ENCODE assay signal across 13 mouse cellular contexts in the genomic region with DNA sequence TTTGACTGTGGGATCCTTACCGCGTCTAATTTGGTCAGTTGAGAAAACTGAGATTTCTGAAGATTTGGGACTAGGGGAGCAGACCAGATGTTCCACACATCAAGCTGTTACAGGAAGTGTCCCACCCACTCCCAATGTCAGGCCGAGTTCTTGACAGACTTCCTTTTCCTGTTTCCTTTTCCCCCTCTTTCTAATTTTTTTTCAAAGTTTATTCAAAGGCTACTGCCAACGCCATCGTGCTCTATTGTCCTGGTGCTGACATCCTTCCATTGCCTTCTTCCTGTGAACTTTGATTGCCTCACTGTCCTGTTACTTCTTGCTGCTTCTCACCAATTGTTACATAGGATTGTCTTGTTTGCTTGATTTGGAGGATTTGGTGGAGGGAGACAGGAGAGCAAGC. TPM values are rescaled to one million over a fixed set of nuclear protein-coding genes. Genes with fewer than 3 reads are reported as not detected.
A peak's percentile ranks its signal among the peaks of the same experiment; 100 is the strongest.
DNase-seq lines count a peak whose midpoint lies in the region; ATAC-seq and TF ChIP-seq lines count a peak whose summit lies in the region.
"Had no signal": no experiment of that assay in that cellular context is flagged by ENCODE, and none has a peak within 500 bp of the region (broad histone marks: within the 10 kb centered on the region; RNA-seq: fewer than 3 reads in every experiment).

No protein-coding gene starts in this region.

- no peak for TF ChIP-seq CTCF in heart, postnatal 0 days (IDR thresholded peaks at IDR 0.05; ENCODE audit: low read depth)

- no peak overlapping the region for H3K4me2 ChIP-seq in kidney, embryonic 14.5 days (replicated peaks; ENCODE audit: low read depth, low read length)
- H3K4me2 ChIP-seq in heart, postnatal 0 days (ENCODE audit: low read depth, low read length), result no peak overlapping the region; the same call in 1 of the 2 replicates
- no peak overlapping the region for H3K4me2 ChIP-seq in intestine, embryonic 16.5 days (ENCODE audit: low read depth, low read length)
- H3K4me2 ChIP-seq: forebrain, embryonic 12.5 days; hindbrain, embryonic 12.5 days had no signal

- peak; percentile 30 for DNase-seq in kidney, adult 11 months
- DNase-seq in heart, postnatal 0 days (ENCODE audit: low spot score), result peak; percentile 42
- peak; percentile 51 for DNase-seq in kidney, postnatal 14 days
- peak; percentile 16 for DNase-seq in naive thymus-derived CD4-positive, alpha-beta T cell, adult 2 months (ENCODE audit: low read depth)
- DNase-seq in cerebellum, adult 9-11 months, result no peak
- DNase-seq: liver; right cerebral cortex, postnatal 14 days; thymus, postnatal 25 days had no signal

- H3K9me3 ChIP-seq in kidney, embryonic 14.5 days (ENCODE audit: control insufficient read depth, low read length), result no peaks in the 10 kb centered on the region
- H3K9me3 ChIP-seq in heart, postnatal 0 days (replicated peaks; ENCODE audit: control insufficient read depth, low read length), result no peaks in the 10 kb centered on the region
- H3K9me3 ChIP-seq in intestine, embryonic 16.5 days (ENCODE audit: control insufficient read depth, low read length), result no peaks in the 10 kb centered on the region
- H3K9me3 ChIP-seq: forebrain, embryonic 12.5 days; hindbrain, embryonic 12.5 days had no signal

- no peak overlapping the region for H3K27ac ChIP-seq in kidney, embryonic 14.5 days (ENCODE audit: low read depth, low read length)
- H3K27ac ChIP-seq in heart, postnatal 0 days (ENCODE audit: low read depth), result peak overlapping the region; percentile 79
- H3K27ac ChIP-seq in intestine, embryonic 16.5 days (ENCODE audit: low read length), result no peak overlapping the region
- H3K27ac ChIP-seq: forebrain, embryonic 12.5 days; hindbrain, embryonic 12.5 days had no signal

- no peak overlapping the region for H3K4me3 ChIP-seq in kidney, embryonic 14.5 days (ENCODE audit: low read length)
- no peak overlapping the region for H3K4me3 ChIP-seq in heart, postnatal 0 days (ENCODE audit: low read depth, low read length)
- H3K4me3 ChIP-seq in intestine, embryonic 16.5 days (ENCODE audit: low read length), result no peak overlapping the region
- H3K4me3 ChIP-seq: forebrain, embryonic 12.5 days; hindbrain, embryonic 12.5 days had no signal

- no peaks in the 10 kb centered on the region for H3K27me3 ChIP-seq in kidney, embryonic 14.5 days (ENCODE audit: control insufficient read depth, insufficient read depth, low read length)
- H3K27me3 ChIP-seq in heart, postnatal 0 days (ENCODE audit: control insufficient read depth, insufficient read depth, low read length), result no peaks in the 10 kb centered on the region
- no peaks in the 10 kb centered on the region for H3K27me3 ChIP-seq in intestine, embryonic 16.5 days (replicated peaks; ENCODE audit: control insufficient read depth, insufficient read depth, low read length)
- H3K27me3 ChIP-seq: forebrain, embryonic 12.5 days; hindbrain, embryonic 12.5 days had no signal

- WGBS in kidney, embryonic 14.5 days, result 64% methylated on average over 5 of the region's 5 CpGs
- WGBS in heart, postnatal 0 days, result 50% methylated on average over 5 of the region's 5 CpGs
- 60% methylated on average over 5 of the region's 5 CpGs for WGBS in intestine, embryonic 16.5 days

- H3K9ac ChIP-seq in kidney, embryonic 14.5 days (ENCODE audit: low read depth, low read length), result no peak overlapping the region
- H3K9ac ChIP-seq in heart, postnatal 0 days (replicated peaks; ENCODE audit: low read depth, low read length), result no peak overlapping the region
- H3K9ac ChIP-seq in intestine, embryonic 16.5 days (ENCODE audit: low read depth, low read length), result no peak overlapping the region
- H3K9ac ChIP-seq: forebrain, embryonic 12.5 days; hindbrain, embryonic 12.5 days had no signal

- no peaks in the 10 kb centered on the region for H3K36me3 ChIP-seq in kidney, embryonic 14.5 days (ENCODE audit: control insufficient read depth, insufficient read depth, low read length)
- H3K36me3 ChIP-seq in heart, postnatal 0 days (replicated peaks; ENCODE audit: control insufficient read depth, insufficient read depth, low read length), result no peaks in the 10 kb centered on the region
- H3K36me3 ChIP-seq in intestine, embryonic 16.5 days (ENCODE audit: control insufficient read depth, insufficient read depth, low read length), result no peaks in the 10 kb centered on the region
- H3K36me3 ChIP-seq: forebrain, embryonic 12.5 days; hindbrain, embryonic 12.5 days had no signal

- H3K4me1 ChIP-seq in kidney, embryonic 14.5 days (ENCODE audit: control insufficient read depth, insufficient read depth, low read length), result no peaks in the 10 kb centered on the region
- H3K4me1 ChIP-seq in heart, postnatal 0 days (ENCODE audit: control insufficient read depth, insufficient read depth), result no peaks in the 10 kb centered on the region
- H3K4me1 ChIP-seq in intestine, embryonic 16.5 days (ENCODE audit: control insufficient read depth, insufficient read depth, low read length), result no peaks in the 10 kb centered on the region
- H3K4me1 ChIP-seq: forebrain, embryonic 12.5 days; hindbrain, embryonic 12.5 days had no signal

- ATAC-seq in kidney, embryonic 14.5 days (ENCODE audit: low FRiP score, low TSS enrichment), result no peak
- ATAC-seq in heart, postnatal 0 days (ENCODE audit: insufficient read depth, low read depth), result peak; percentile 71
- ATAC-seq in intestine, embryonic 16.5 days, result no peak
- ATAC-seq: CD4-positive, CD25-positive, alpha-beta regulatory T cell, adult 4 months had no signal

- TF ChIP-seq EP300 in heart, postnatal 0 days (IDR thresholded peaks at IDR 0.05; ENCODE audit: low read depth), result peak; percentile 80; the same call in 1 of the 2 replicates

RNA-seq across cellular contexts. Expression of a gene that starts 16.6 kb away (rescaled TPM):
- 24.7 and 42.0 TPM in 2 replicates for polyA plus RNA-seq in kidney, embryonic 14.5 days (2014; fragmentation: Nextera tagmentation; extraction: Ambion mirVana)
- 22.6 and 24.5 TPM in 2 replicates for total RNA-seq in heart, postnatal 0 days (2014; rRNA removed; ENCODE audit: low replicate concordance)
- polyA plus RNA-seq in heart, postnatal 0 days (2015; fragmentation: Nextera tagmentation; extraction: Ambion mirVana), result 19.0 and 20.7 TPM in 2 replicates
- 26.9 and 30.1 TPM in 2 replicates for polyA plus RNA-seq in intestine, embryonic 16.5 days (2015; fragmentation: Nextera tagmentation; extraction: Ambion mirVana)
